Mouse (Mus musculus) kidney, postnatal 14 days (tissue): Measurements from ENCODE around the gene Trim47.

ENCODE experiments used
- DNase-seq: peaks from one replicate; pipeline ENCODE4 v3.0.0; 2022; ENCODE audit warnings: mixed read lengths

Trim47 gene

GRCm38 (mm10) chr11:116061641-116062415, 65.2 kb downstream of the Trim47 start:
- DNase-seq, result no peak

- no peak for DNase-seq
Observed at GRCm38 (mm10) chr11:116060596-116060995, 66.4 kb downstream of the Trim47 start.

- no peak for DNase-seq
Observed at GRCm38 (mm10) chr11:116059691-116060025, 67.4 kb downstream of the Trim47 start.

- DNase-seq, result no peak
Observed at GRCm38 (mm10) chr11:116058868-116059690, 67.9 kb downstream of the Trim47 start.

- DNase-seq, result no peak
Observed at GRCm38 (mm10) chr11:116058022-116058614, 68.9 kb downstream of the Trim47 start.

- no peak for DNase-seq
Observed at GRCm38 (mm10) chr11:116057237-116057881, 69.7 kb downstream of the Trim47 start.

- DNase-seq, result no peak
Observed at GRCm38 (mm10) chr11:116055873-116056272, 71.1 kb downstream of the Trim47 start.
